Mouse (Mus musculus) cerebellum, adult 9-11 months (tissue): ENCODE measurements around the gene Adamtsl2.

Source experiments
- DNase-seq: peaks from one replicate; pipeline ENCODE4 v3.0.0; 2022

Adamtsl2 gene

DNA sequence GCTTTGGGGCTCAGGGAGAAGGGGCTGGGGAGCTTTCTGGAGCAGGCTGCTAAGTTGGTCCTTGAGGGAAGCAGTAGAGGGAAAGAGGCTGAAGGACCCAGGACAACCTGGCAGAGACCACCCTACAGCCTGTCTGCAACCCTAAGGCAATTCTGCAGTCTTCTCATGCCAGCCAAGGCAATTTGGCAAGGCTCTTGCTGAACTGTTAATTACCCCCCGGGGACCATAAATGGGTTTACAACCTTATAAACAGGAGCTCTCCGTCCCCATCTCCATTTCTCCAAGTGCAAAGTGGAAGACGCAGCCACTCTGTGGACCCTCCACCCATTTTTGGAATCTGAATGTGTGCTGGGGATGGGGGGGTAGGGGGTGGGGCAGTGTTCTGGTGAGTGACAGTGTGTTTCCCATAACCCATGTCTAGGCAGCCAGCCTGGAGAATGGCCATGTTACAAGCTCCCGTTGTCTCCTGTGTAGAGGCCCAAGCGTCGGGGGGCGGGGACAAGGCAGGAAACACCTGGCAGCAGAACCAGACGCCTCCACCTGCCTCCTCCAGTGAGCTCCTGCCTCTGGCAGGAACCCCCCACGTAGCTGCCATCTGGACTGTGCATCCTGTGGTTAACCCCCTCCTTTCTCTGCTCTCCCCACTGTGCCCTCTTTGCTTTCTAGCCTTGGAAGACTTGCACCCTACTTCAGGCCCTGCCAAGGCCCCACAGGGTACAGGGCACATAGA, 42.6 kb downstream of the Adamtsl2 start:
- DNase-seq, result peak; percentile 57

DNA sequence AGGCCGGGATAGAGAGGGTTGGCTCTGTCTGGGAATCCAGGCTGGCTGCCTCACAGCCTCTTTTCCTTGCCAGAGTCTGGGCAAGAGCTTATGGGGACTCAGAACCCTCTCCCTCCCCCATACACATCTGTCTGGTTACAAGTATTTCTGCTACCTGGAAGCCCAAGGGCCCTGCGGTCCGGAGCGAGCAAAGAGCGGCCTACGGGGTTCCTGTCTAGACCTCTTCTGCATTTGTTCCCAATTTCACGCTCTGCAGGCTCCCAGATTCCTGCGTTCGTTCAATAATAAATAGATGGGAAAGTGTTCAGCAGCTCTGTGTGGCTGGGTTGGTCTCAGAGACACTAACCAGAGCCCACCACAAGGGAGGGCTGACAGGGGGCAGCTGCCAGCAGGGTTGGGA, 43.4 kb downstream of the Adamtsl2 start:
- DNase-seq, result no peak

DNA sequence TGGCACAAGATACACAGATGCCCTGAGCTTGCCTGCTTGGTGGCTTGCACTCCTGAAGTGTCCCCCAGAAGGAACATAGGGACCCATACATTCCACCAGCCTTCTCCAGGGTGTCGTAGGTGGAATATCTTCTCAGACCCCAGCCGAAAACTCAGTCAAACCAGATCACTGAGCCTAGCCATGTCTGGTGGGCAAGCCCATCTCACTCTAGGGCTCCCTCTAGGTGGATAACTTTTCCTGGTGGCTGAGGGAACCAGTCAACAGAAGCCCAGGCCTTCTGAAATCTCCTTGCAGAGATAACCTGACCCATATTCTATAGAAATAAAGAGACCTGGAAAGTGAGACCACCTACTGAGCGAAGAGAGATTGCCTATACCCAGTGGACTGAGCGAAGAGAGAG, 43.9 kb downstream of the Adamtsl2 start:
- DNase-seq, result no peak

DNA sequence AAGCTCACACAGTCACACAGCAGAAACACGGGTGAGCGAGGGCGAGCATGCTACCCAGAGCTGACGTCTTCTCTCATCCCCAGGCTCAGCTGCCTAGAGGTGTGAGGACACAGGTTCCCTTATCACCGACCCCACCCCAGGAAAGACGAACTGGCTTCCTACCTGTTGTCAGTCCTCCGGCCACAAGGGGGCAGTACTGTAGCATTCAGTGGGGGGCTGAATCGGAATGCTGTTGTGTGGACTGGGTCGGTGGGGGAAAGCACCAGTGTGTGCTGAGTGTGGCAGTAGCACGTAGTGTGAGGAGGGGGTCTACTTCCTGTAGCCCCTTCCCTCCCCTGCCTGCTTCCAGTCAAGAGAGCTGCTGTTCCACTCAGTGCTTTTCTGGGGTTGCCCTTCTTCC, 46.8 kb downstream of the Adamtsl2 start:
- no peak for DNase-seq

DNA sequence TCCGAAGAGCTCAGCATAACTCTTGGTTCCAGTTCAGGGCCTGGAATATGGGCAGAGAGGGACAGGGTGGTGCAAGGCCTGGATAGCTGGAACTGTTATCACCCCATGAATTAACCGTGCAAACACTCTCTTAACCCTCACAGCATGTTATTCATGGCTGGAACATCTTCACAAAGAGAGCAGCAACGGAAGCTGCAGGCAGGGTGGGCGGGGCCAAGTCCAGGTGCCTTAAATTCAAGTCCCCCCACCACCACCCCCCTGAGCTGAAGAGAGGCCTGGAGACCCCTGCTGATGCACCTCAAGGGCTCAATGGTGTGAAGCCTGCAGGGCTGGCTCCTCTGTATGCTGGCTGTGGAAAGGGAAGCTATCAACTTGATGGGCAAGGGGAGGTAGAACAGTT, 47.3 kb downstream of the Adamtsl2 start:
- DNase-seq, result no peak

DNA sequence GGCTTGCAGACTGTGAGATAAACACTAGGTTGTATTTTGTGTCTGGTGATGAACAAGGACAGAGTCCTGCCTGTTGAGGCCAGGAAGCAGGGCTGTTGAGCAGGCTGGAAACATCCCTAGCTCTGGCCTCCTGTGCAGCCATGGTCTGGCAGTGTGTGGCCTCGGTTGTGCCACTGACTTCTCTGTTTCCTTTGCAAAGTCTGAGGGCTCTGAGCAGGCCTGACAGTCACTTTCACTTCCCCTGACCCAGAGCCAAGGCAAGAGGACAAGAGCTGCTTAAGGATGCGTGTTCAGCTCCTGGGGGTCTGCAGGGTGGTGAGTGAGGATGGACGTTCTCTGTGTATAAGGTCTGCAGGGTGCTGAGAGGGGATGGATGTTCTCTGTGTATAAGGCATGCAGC, 49.8 kb downstream of the Adamtsl2 start:
- no peak for DNase-seq

DNA sequence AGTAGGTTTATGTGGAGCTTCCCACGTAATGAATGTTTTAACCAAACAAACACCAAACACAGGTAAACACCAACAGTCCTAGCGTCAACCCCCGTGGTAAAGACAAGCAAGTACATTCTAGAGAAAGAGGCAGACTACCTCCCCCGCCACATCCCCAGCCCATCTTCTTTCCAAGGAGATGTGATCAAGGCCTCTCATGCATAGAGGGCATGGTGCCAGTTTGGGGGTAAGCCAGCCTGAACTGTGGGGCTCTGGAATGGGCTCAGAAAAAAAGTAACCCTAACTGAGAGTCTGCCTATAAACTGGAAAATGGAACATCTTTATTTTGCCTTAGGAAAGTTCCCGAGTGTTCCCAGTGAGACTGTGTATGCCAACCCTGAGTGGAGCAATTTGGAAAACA, 56.8 kb downstream of the Adamtsl2 start:
- no peak for DNase-seq

DNA sequence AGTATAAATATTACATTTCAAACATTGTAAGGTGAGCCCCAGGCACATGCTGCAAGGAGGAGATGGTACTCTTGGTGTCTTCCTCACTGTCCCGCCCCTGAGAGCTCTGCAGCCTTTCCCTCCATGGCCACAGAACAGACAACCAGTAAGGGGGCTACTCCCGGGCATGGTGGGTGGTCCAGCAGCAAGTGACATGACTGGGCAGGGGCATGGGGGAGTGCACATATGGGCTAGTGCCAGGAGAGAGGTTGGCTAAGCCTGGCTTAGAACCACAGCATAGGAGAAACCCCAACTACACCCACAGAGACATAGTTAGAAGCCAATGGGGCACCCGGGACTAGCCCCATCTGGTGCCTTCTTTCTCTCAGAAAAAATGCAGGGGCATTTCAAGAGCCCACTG, 57.2 kb downstream of the Adamtsl2 start:
- DNase-seq, result no peak

DNA sequence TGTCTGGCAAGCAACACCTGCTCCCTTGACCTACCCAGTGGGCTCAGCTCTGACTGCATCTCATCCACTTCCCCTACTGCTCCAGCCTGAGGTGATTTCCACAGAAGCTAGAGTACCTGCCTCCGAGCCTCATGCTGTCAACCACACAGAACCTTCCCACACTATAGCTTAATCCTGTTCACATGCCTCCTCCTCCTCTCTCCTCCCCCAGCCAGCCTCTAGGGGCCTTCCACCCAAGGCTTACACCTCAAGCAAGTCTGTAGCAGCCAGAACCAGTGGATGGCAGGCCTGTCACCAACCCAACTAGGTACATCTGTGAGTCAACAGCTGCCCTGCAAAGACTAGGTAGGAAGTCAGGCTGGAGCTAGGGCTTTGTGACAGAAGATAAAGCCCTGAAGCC, 57.6 kb downstream of the Adamtsl2 start:
- DNase-seq, result no peak

DNA sequence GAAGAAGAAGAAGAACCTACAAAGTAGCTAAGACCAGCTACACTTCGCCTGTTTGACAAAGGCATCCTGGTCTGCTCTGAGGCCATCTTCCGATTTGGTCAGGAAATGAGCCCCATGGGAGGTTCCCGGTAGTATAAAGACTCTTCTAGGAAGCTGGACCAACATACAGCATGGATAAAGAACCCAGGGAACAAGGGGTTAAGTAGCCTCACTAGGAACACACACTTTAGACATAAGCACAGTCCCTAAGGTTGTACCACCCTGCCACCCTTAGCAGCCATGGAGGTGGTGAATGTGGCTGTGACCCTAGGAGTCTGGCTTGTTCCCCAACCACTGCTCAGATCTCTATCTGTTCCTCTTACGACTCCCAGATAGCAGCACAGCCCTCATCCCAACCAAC, 59.2 kb downstream of the Adamtsl2 start:
- DNase-seq, result no peak

DNA sequence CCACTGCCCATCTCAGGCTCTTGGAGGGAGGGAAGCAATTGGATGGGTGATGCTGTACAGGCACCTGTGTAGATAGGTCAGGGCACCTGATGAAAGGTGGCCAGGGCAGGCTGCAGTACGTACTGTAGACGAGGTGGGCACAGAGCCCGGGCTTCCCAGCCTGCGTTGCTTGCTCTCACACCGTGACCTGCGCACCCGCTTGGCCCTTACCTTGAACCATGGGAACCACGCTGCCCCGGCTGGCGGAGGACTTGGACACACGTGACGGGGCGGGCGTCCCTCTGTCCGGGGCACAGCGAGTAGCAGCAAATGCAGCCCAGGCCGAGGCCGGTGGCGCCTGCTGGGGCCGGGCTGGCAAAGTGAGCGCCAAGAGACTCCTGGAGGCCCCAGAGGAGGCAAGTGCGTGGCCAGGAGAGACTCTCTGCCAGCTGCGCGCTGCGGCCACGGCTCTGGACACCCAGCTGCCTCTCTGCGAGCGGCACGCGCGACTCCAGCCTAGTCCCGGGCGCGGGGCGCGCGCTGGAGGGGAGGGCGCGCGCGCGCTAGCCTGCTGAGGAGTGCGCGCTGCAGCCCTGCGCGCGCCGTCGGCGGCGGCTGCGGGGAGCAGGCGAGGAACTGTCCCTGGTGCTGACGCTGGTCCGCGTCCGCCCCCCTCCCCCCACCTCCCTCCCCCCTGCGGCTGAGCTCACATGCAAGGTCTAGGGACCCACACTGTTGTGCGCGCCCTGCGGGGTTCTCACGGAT, 62.9 kb downstream of the Adamtsl2 start, which contains the start of gene Fam163b:
Gene Fam163b (minus strand): TSS at position 542 of the 744 bp plus-strand sequence.
- peak; percentile 57 for DNase-seq

DNA sequence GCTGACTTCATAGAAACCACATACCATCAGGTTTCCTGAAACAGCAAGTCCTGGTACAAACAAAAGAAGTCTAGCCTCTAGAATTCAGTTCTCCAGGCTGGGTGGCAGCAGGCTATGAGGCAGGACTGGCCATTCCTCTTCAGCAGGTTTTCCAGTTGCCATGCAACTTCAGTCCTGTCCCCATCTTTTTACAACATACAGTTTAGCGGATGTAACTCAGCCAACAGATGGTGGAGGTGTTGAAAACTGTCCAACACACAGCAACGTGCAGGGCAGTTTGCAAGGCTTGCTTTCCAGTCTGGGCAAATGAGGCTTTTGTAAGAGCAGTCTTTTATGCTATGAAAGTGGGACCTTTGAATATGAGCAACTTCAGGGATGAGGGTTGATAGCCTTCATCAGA, 65.8 kb downstream of the Adamtsl2 start:
- DNase-seq, result no peak

DNA sequence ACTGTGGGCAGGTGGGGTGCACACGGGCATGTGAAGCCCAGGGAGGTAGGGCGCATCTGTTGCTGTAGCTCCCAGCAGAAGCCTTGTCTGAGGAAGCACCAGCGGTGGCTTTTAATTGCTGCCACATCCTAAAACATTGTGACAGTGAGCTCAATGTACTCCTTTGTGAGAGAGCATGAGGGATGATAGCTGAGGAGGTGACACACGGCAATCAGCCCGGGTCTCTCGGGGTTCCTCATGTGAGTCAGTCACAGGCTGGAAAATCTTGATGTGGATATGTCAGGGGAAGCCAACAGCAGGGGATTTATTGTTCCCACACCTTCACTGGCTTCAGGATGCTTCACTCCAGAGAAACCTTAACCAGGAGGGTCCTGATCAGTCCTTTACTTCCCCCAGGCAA, 67.7 kb downstream of the Adamtsl2 start:
- no peak for DNase-seq

DNA sequence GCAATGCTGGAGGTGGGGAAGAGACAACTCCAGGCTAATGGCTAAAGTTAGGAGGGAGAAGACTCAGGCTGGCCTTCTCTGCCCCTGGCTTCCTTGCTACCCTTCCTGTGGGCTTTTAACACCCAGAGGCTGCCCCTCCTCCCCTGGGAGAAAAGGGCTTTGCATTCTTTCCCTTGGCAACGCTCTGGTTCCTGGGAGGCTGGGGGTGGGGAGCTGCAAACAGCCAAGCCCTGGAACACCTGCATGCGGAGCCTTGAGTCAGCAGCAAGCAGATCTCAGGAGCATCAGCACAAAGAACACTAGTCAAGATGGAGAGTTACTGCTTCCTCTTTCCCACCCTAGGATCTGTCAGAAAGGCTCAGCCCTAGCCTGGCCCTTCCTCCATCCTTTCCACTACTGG, 70.3 kb downstream of the Adamtsl2 start:
- no peak for DNase-seq

DNA sequence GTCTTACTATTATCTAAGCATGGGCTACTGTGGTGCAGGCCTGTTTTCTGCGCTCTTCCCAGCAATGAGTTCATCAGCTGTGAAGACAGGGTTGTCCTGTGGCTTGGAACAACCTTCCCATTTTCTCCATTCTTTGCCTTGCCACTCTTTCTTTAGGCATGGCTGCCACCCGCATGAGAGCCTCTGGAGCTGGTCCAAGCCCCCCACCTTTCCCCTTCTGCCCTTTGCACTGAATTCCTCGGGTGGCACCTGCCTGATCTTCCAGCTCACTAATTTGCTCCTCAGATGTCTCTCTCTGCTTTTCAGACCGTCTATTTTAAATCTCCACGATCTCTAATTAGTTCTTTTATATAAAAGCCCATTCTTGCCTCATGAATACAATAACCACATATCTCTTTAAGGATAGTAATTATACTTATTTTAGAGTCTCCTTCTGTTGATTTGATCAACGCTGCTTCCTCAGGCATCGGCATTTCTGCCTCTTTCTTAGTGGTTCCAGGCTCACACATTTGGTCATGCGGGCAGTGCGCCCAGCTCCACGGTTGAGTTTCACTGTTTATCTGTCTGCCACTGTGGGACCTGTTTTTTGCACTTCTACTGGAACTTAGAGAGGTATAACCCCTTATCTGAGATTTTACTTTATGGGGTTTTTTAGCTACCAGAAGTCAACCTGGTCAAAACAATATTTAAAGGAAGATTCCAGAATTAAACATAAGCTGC, 75.4 kb downstream of the Adamtsl2 start:
- DNase-seq, result no peak

DNA sequence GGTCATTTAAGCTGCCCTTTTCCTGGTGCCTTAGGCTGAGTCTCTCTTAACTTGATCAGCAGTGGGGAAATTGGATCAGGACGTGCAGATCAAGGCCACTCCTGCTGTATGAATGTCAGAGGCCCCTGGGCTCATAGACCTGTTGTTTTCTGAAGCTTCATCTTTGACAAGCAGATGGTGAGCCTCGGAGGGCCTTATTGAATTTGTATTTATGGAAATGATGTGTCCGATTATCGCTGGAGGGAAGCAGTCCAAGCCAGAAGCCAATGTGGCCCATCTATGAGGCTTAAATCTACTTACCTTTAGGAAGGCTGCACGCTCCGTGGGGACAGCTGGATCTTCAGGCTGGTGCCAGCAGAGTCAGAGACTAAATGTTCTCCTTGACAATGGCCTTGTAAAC, 77.4 kb downstream of the Adamtsl2 start:
- no peak for DNase-seq
